Mouse (Mus musculus): ENCODE results near the gene Eftud2.

The Eftud2 gene

GRCm38 (mm10) chr11:102880585-102881313 is at the start of gene Eftud2, which contains the start of gene Ccdc103:
Eftud2 (minus strand) TSS chr11:102880985.
Ccdc103 (plus strand) TSS chr11:102881204.
- DNase-seq: peak; percentile 94 to 96

DNA sequence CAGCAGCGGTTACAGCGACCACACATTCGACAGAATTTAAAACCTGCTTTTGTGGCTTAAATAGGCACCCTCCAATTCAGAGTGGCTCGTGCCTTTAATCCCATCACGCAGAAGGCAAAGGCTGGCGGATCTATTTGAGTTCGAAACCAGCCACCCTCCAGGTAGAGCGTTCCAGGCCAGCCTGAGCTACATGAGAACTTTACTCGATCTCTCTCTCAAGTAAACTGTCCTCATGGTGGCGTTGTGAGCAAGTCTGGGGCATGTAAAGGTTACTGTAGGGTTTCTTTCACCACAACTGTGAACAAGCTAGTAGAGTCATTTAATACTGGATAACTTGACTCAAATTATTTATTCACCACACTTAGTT is 44.5 kb upstream of the Eftud2 start:
- peak in 1 of 2 experiments; percentile 28 for DNase-seq

GRCm38 (mm10) chr11:102924557-102925350 is 44.0 kb upstream of the Eftud2 start, which contains the start of gene Kif18b:
Kif18b (minus strand) TSS chr11:102925124.
- DNase-seq: peak; percentile 98 to 99

- DNase-seq: no peak
Measured at GRCm38 (mm10) chr11:102921491-102921890, 40.7 kb upstream of the Eftud2 start.

DNA sequence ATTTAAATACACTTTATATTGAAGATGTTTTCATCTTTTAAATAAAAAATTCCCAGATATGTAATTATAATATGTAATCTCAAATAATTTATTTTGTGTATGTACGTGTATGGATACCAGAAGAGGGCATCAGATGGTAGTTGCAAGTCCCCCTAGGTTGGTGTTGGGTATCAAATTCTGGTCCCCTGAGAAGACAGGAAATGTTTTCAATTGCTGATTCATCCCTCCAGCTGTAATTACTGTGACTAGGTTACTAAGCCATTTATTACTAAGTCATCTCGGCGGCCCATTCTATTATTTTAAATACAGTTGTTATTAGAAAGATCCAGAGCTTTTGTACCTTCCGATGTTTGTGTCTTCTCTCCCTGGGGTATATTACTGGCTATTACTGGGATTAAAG is 37.3 kb upstream of the Eftud2 start:
- DNase-seq: no peak

DNA sequence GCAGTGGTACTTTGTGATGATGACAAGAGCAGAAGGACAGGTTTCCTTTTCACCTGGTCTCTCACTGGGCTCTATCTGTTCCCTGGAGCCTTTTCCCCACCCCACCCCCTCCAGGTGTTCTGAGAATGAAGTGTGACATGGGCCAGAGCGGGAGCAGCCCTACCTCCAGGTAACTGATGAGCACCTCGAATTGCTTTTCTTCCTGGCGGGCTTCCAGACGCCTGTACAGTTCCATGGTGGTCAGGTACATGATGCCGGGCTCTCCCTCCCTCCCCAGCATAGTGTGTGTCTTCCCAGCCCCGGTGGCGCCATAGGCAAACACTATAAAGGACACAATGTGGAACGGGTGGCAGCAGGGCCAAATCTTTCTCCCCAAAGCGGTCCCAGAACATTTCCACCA is 34.6 kb upstream of the Eftud2 start:
- DNase-seq: no peak

DNA sequence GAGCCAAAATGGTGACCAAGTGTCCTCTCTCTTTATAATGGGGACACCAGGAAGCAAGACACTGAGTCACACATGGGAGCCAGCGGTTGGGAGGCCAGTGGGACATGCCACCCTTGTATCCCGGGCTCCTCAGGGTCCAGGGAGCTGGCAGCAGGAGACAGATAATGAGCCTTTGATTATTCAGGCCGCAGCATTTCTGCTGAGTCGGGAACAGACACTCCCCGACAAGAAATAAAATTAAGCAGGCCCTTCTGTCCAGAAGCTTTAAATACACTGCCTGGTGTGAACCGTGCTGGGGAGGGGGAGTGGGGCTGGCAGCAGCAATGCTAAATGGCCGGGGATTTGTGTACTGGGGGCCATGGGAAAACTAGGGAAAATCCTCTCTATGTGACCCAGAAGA is 30.6 kb upstream of the Eftud2 start:
- no peak for DNase-seq

DNA sequence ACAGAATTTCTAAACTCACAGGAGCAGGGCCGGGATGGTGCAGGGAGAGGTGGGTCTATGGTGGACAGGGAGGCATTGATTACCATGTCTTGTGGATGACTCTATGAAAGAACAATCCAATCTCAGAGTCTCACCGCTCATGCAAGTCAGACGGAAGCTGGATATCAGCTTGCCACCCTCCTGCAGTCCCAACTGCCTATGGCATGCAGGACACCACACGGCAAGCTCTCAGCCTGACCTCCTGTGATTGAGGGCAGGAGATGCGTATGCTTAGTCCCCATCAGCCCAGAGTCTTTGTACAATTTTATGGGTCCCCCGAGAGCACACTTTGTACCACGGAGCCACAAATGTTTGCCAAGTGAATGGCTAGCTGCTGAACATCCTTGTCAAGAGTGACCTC is 22.9 kb upstream of the Eftud2 start:
- peak in 1 of 2 experiments; percentile 15 for DNase-seq

- peak in 1 of 2 experiments; percentile 9 for DNase-seq
Measured at GRCm38 (mm10) chr11:102902107-102902506, 21.3 kb upstream of the Eftud2 start.

GRCm38 (mm10) chr11:102901199-102901598 is 20.4 kb upstream of the Eftud2 start:
- peak in 1 of 2 experiments; percentile 18 for DNase-seq

GRCm38 (mm10) chr11:102900763-102901162 is 20.0 kb upstream of the Eftud2 start, which contains the start of gene Gfap:
Gfap (minus strand) TSS chr11:102900912.
- peak; percentile 78 to 88 for DNase-seq

GRCm38 (mm10) chr11:102898408-102898807 is 17.6 kb upstream of the Eftud2 start:
- DNase-seq: no peak

DNA sequence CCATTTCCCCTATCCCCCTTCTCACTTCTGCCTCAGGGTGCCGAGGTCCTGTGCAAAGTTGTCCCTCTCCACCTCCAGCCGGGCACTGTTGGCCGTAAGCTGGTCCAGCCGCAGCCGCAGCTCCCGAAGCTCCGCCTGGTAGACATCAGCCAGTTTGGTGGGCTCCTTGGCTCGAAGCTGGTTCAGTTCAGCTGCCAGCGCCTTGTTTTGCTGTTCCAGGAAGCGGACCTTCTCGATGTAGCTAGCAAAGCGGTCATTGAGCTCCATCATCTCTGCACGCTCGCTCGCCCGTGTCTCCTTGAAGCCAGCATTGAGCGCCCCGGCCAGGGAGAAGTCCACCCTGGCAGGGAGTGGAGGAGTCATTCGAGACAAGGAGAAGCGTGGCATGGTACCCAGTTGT is 15.9 kb upstream of the Eftud2 start:
- no peak for DNase-seq

DNA sequence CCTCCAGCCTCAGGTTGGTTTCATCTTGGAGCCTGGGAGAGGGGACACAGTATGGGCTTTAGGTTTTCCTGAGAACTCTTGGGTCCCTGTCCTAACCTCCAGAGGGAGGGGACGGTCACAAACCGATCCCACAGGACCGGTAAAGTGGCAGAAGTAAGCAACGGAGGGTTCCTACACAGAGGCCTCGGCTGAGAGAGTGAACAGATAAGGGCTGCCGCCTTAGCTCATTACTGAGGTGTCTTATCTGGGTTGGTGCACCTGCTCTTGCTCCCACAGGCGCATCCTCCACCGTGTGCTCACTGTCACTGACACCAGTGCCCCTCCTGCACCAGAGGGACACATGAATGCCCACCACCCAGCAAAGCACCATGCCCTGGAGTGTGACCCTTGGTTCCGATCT is 15.0 kb upstream of the Eftud2 start:
- no peak for DNase-seq

- no peak for DNase-seq
Measured at GRCm38 (mm10) chr11:102894716-102895115, 13.9 kb upstream of the Eftud2 start.

GRCm38 (mm10) chr11:102893015-102893651 is 12.3 kb upstream of the Eftud2 start:
- DNase-seq: peak; percentile 85 to 92

- no peak for DNase-seq
Measured at GRCm38 (mm10) chr11:102890096-102890495, 9.3 kb upstream of the Eftud2 start.

DNA sequence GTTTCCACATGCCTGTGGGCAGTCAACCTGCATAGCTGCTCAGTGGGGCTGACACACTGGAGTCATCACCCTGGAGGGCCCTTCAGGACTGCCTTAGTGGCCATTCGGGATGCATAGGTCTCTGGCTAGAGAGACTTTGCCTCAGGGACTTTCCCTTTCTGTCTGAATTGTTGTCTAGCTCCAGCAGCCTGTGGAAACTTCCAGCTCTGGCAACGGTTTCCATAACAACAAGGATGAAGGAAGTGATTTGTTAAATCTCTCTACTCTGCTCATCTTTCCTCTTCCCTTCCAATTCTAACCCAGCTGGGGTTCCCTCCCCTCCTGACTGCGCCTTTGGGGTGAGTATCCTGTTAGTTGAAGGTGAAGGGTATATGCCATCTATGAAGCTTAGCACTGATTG is 7.3 kb upstream of the Eftud2 start:
- DNase-seq: no peak

- DNase-seq: no peak
Measured at GRCm38 (mm10) chr11:102887433-102887832, 6.6 kb upstream of the Eftud2 start.

GRCm38 (mm10) chr11:102884616-102885219 is 3.9 kb upstream of the Eftud2 start, which contains the start of gene Fam187a:
Fam187a (plus strand) TSS chr11:102885169.
- no peak for DNase-seq

DNA sequence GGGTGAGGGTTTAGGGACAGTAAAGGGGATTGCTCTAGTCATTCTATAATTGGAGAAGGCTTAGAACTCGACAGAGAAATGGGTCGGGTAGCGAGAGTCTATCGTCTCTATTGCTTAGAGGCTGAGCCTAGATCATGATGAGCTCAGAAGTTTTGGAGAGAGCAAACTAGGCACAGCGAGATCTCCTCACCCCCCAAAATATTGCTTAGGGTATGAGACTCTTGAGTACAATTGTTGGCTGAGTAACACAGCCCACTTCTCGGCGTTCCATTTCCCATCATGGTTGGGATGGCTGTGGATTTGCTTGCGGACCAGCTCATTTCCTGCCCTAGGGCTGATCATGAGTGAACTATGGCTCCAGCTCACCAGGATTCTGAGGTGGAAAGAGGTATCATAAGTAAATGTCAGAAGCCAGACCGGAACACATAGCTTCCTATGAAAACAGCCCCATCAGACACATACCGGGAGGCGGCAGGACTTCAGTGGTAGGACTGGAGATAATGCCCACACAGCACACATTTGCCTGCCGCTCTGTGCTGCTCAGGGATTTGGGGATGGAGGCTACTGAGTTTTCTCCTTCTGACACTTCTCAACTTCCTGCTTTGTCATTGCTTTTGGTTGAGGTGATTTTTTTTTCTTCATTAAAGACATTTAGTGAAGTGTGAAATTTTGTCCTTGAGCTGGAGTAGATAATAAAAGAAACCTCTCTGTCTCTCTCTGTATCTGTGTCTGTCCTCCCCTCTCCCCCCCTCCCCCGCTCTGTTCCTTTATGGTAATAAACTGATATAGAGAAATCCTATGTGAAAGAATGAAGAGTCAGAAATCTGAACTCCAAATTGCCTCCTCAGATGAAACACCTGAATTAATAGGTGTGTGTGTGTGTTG is 771 bp upstream of the Eftud2 start:
- no peak for DNase-seq

DNA sequence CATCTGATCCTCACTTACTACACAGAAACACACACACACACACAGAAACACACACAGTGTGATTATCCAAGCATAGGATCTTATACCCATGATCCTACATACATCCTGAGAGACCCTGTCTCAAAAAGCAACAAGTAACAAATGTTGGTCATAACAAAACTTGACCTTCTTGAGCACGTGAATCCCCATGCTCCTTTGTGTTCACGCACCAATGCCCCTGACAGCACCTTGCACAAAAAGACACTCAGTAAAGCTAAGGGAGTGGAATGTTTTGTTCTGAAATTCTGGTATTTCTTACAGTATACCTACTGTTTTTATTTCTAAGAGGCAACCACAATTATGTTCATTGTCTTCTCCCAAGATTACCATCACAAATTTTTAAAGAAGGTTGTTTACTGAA is 1.2 kb downstream of the Eftud2 start:
- DNase-seq: no peak

All from kidney, postnatal 25 days (tissue).